ENCODE assay signal across 22 mouse cellular contexts in the genomic region with DNA sequence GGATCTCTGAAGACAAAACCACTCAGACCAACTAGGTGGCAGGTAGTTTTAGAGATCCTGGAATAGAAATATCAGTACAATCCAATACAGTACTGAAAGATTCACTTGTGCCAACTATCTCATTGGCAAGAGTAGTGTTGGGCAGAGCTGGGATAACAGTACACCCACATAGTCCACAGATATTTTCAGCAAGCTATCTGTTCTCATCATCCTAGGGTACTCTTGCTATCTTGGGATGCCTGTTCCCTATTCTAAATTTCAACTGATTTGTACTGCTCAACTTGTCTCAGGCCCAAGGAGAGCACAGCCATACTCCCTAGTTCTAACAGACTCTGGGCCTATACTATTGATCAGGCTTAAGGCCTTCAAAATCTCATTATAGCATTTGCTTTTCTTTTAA.
"Had no signal": no experiment of that assay in that cellular context is flagged by ENCODE, and none has a peak within 500 bp of the region (broad histone marks: within the 10 kb centered on the region; RNA-seq: fewer than 3 reads in every experiment).

No protein-coding gene starts in this region.

- H3K27ac ChIP-seq: gastrocnemius, adult 2 months; heart, embryonic 10.5 days; hindbrain, embryonic 10.5 days; hindbrain, embryonic 12.5 days; hindbrain, embryonic 14.5 days; intestine, embryonic 15.5 days; layer of hippocampus, adult 2 months; limb, embryonic 10.5 days; limb, embryonic 12.5 days; liver, embryonic 13.5 days had no signal

- H3K36me3 ChIP-seq: heart, embryonic 10.5 days; heart, embryonic 12.5 days; hindbrain, embryonic 10.5 days; hindbrain, embryonic 12.5 days; intestine, embryonic 15.5 days; limb, embryonic 10.5 days; limb, embryonic 12.5 days; liver, embryonic 13.5 days had no signal

- DNase-seq: gastrocnemius, adult 2 months; gastrocnemius, postnatal 10 days; gastrocnemius, postnatal 25 days; heart, adult 18-20 months; heart, postnatal 10 days; heart, postnatal 4 days; kidney, adult 18-20 months; kidney, adult 8-10 months; kidney, postnatal 10 days; kidney, postnatal 25 days; kidney, postnatal 4 days; liver; liver, embryonic 13.5 days had no signal

- H3K27me3 ChIP-seq: heart, embryonic 12.5 days; hindbrain, embryonic 12.5 days; intestine, embryonic 15.5 days; limb, embryonic 12.5 days; liver, embryonic 13.5 days had no signal

- H3K4me1 ChIP-seq: heart, embryonic 10.5 days; heart, embryonic 12.5 days; hindbrain, embryonic 10.5 days; hindbrain, embryonic 12.5 days; intestine, embryonic 15.5 days; limb, embryonic 10.5 days; limb, embryonic 12.5 days; liver, embryonic 13.5 days had no signal

- H3K4me3 ChIP-seq: gastrocnemius, adult 2 months; heart, embryonic 10.5 days; heart, embryonic 12.5 days; hindbrain, embryonic 10.5 days; hindbrain, embryonic 12.5 days; intestine, embryonic 15.5 days; layer of hippocampus, adult 2 months; limb, embryonic 10.5 days; limb, embryonic 12.5 days; liver, embryonic 13.5 days had no signal
